Mouse (Mus musculus): ENCODE data around the gene Ivns1abp.

Ivns1abp gene

DNA sequence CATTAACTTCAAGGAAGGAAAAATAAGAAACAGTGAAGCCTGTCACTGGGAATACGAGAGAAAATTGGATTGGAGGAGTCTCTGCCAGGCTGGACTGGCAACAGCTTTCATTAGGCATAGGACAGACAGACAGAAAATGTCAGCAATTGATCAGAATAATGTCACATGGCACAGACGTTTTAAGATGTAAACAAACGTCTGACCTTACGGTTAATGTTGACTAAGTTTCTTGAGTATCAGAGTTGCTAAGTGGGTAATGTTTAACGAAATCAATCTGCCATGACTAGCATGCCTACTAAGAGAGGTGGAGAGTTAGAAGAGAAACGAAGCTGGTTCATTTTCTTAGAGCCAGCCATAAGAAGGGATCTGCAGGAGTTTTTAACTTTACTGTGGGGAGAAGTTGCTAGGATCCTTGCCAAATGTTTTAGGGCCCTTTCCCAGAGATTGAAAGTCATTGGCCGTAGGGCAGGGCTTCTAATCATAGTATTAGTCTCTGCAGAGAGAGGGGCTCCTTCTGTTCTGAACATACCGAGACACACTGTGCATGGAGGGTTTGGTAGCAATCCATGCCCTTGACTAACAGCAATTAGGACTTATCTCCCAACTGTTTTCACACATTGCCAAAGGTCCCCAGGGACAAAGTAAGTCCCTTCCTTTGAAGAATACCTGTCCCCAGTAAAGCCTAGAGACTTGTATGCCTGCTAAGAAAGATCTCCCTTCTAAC is 2.8 kb upstream of the Ivns1abp start:
- in situ Hi-C loops (cut with MboI; ENCODE audit: unreplicated experiment in 2 of 2): loop anchor here (5.0 to 10.0 kb wide), 2 partner anchors 373 to 949 kb away; partner anchors contain the start of genes Odr4 (in 1 of the 2) and Tpr (in 1 of the 2)

- in situ Hi-C loops (cut with MboI; ENCODE audit: unreplicated experiment in 2 of 2): loop anchor here (5.0 to 10.0 kb wide), 2 partner anchors 372 to 950 kb away; partner anchors contain the start of genes Odr4 (in 1 of the 2) and Tpr (in 1 of the 2)
These were observed 2.0 kb upstream of the Ivns1abp start for GRCm38 (mm10) chr1:151342311-151342710.

DNA sequence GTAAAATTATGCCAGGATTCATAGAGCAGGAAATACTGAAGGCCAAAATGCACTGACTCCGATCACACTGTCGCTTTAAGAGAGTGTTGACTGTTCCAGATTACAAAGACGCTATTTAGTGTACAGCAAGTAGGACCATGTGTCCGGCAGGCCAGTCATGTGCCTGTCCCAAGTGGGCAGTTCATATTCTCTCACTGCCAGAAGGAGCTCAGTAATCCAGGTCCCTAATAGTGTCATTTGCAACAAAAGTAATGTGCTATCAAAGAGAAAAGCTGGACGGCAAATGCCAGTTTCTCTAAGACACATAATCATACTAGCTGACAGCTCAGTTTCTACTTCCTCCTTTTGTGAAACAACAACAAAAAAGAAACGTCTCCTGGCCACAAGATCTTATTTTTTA is 1.3 kb upstream of the Ivns1abp start:
- in situ Hi-C loops (cut with MboI; ENCODE audit: unreplicated experiment in 2 of 2): loop anchor here (5.0 to 10.0 kb wide), 2 partner anchors 372 to 951 kb away; partner anchors contain the start of genes Odr4 (in 1 of the 2) and Tpr (in 1 of the 2)

DNA sequence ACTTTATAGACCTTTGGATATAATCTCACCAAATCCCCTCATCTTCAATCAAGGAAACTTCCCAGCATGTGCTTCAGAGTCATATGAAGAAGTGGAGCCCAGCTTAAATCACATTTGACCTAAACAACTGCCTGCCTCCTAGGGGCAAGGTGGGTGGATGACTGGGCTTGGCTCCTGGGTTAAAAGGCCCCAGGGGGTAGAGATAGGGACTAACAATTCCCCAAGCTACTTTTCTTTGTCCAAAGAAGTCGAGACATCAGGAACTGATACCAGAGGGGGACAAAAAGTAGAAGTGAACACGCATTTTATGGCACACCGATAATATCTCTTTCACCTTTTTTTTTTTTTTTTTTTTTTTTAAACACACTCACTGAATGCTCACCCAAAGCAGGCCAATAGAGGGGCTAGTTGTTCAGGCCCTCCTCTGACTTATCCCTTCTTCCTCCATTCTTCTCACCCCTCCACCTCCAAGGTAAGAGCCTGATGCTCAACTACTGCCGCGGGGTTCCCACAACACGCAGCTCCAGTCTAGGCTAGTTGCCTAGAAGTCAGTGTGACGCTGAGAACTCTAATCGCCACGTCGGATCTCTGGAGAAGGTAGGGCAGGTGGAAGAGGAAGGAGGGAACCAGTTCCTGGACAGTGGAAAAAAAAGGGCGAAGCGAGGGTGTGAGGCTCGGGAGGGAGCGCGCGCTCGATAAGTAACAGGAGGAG is 550 bp upstream of the Ivns1abp start:
- in situ Hi-C loops (cut with MboI; ENCODE audit: unreplicated experiment in 2 of 2): loop anchor here (5.0 to 10.0 kb wide), 2 partner anchors 371 to 951 kb away; partner anchors contain the start of genes Odr4 (in 1 of the 2) and Tpr (in 1 of the 2)

DNA sequence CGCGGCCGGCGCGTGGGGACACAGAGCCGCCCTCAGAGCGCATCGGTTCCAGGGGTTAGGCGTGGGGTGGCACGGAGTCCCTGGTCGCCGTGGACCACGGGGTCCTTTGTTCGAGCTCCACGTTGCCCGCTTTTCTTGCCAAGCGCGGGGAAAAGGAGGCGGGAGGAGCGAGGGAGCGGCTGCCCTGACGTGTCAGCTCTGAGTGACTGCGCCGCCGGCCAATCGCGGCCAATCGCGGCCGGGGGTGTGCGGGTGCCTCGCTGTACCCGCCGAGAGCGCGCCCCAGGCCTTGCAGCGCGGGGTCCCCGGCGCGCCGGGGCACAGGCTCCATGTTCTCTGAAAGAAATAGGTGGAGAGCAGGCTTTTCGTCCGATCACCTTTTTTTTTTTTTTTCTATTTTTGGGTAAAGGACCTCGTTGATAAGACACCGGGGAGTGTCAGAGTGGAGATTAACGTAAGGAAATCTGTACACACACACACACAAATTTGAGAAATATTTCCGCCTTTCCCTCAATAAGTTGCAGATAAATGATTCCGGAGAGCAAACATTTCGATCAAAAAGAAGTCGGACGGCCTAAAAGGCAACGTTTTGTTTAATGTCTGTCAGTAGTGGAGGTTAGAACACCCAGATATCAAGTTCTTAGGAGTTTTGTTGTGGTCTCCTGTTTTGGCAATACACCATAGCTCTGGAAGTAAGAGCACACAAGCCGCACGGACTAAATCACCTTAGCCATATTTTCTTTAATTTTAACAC is 1.0 kb downstream of the Ivns1abp start:
- in situ Hi-C loops (cut with MboI; ENCODE audit: unreplicated experiment in 2 of 2): loop anchor here in 1 of 2 experiments (10.0 kb wide), 1 partner anchor 370 kb away; no protein-coding TSS in a partner anchor

- in situ Hi-C loops (cut with MboI; ENCODE audit: unreplicated experiment in 2 of 2): loop anchor here in 1 of 2 experiments (10.0 kb wide), 1 partner anchor 369 kb away; no protein-coding TSS in a partner anchor
These were observed 1.6 kb downstream of the Ivns1abp start for GRCm38 (mm10) chr1:151345863-151346195.

DNA sequence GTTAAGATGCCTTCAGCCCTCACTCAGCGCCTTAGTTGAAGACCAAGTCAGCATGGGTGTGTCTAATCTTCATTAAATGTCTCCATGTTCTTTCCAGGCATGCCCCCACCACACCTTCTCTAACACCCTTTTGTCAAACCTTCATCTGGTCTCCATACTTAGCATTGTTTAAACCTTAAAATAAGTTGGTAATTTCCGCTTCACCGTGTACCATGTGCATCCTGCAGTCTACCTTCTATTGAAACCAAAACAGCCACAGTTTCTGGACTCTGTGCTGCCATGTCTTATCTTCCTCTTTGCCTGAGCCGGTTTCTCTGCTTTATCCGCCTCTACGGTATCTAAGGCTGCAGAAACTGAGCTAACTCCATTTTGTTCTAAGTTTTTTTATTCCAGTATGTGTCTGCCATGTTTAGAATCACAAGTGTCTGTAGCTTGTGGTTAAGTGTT is 2.4 kb downstream of the Ivns1abp start:
- in situ Hi-C loops (cut with MboI; ENCODE audit: unreplicated experiment in 2 of 2): loop anchor here in 1 of 2 experiments (10.0 kb wide), 1 partner anchor 368 kb away; no protein-coding TSS in a partner anchor

GRCm38 (mm10) chr1:151348293-151348692 is 4.0 kb downstream of the Ivns1abp start:
- in situ Hi-C loops (cut with MboI; ENCODE audit: unreplicated experiment in 2 of 2): loop anchor here in 1 of 2 experiments (10.0 kb wide), 1 partner anchor 367 kb away; no protein-coding TSS in a partner anchor

GRCm38 (mm10) chr1:151352911-151353310 is 8.6 kb downstream of the Ivns1abp start:
- in situ Hi-C loops (cut with MboI; ENCODE audit: unreplicated experiment in 2 of 2): loop anchor here (5.0 to 10.0 kb wide), 5 partner anchors 72 to 928 kb away; partner anchors contain the start of genes Swt1 (in 1 of the 2) and Trmt1l (in 1 of the 2)

GRCm38 (mm10) chr1:151355994-151356393 is 11.7 kb downstream of the Ivns1abp start:
- in situ Hi-C loops (cut with MboI; ENCODE audit: unreplicated experiment in 2 of 2): loop anchor here (10.0 kb wide), 4 partner anchors 69 to 931 kb away; partner anchors contain the start of genes Swt1 (in 1 of the 2) and Trmt1l (in 1 of the 2)

GRCm38 (mm10) chr1:151359374-151359773 is 15.1 kb downstream of the Ivns1abp start:
- in situ Hi-C loops (cut with MboI; ENCODE audit: unreplicated experiment in 2 of 2): loop anchor here (10.0 kb wide), 4 partner anchors 65 to 935 kb away; partner anchors contain the start of genes Swt1 (in 1 of the 2) and Trmt1l (in 1 of the 2)

GRCm38 (mm10) chr1:151366944-151367605 is 22.8 kb downstream of the Ivns1abp start:
- in situ Hi-C loops (cut with MboI; ENCODE audit: unreplicated experiment in 2 of 2): no loop called here

- in situ Hi-C loops (cut with MboI; ENCODE audit: unreplicated experiment in 2 of 2): no loop called here
These were observed 23.5 kb downstream of the Ivns1abp start for GRCm38 (mm10) chr1:151367721-151368324.

- in situ Hi-C loops (cut with MboI; ENCODE audit: unreplicated experiment in 2 of 2): no loop called here
These were observed 24.2 kb downstream of the Ivns1abp start for GRCm38 (mm10) chr1:151368444-151368843.

GRCm38 (mm10) chr1:151370573-151370972 is 26.3 kb downstream of the Ivns1abp start:
- in situ Hi-C loops (cut with MboI; ENCODE audit: unreplicated experiment in 2 of 2): no loop called here

- in situ Hi-C loops (cut with MboI; ENCODE audit: unreplicated experiment in 2 of 2): no loop called here
These were observed 27.3 kb downstream of the Ivns1abp start for GRCm38 (mm10) chr1:151371543-151371942.

DNA sequence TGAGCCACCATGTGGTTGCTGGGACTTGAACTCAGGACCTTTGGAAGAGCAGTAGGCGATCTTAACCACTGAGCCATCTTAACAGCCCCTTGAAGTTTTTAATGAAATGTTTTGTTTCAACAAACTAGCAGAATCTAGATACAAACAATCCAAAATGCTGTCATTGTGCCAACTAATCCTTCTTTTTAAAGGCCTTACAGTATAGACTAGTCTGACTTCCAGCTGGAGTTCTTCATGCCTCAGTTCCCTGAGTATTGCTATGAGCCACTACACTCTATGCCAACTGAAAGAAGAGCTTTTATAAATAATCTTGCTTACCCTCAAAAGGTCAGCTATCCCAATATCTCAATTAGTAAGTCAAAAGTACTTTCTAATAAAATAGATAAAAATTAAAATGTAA is 28.5 kb downstream of the Ivns1abp start:
- in situ Hi-C loops (cut with MboI; ENCODE audit: unreplicated experiment in 2 of 2): no loop called here

DNA sequence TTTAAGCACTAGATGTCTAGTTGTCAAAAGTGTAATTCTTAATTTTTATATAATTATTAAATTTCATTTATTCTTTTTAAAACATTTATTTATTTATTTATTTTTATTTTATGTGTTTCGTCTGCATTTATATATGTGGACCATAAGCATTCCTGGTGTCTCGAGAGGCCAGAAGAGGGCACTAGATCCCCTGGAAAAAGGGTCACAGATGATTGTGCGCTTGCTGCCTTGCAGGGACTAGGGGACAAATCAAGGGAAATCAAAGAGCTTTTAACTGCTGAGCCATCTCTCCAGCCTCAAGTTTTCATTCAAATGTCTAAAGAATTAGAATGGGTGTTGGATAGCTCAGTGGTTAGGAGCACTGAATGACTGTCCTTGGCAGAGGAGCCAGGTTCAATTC is 33.1 kb downstream of the Ivns1abp start:
- in situ Hi-C loops (cut with MboI; ENCODE audit: unreplicated experiment in 2 of 2): no loop called here

DNA sequence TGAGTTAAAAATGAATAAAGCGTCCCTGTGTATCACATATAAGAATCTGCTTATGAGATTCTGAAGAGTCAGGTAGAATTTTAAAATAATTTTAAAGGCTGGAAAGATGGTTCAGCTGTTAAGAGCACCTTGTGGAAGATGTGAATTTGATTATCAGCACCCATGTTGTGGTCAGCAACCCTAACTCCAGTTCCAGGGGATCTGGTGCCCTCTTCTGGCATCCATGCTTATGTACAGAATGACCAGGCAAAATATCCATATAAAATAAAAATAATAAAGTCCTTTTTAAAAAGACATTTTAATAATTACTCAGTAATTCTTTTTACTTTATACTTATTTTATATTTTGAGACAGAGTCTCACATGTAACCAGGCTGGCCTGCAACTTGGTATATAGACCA is 45.8 kb downstream of the Ivns1abp start:
- in situ Hi-C loops (cut with MboI; ENCODE audit: unreplicated experiment in 2 of 2): no loop called here
